Mouse (Mus musculus) embryo, embryonic 10 days (tissue): ENCODE measurements at regions not wholly inside any gene's neighbourhood (a gene's known extent, or its start where the extent isn't known, plus 50 kb on each side); places are given as distances from the start of the nearest gene placed in this dataset.

Experiments used
- DNase-seq: peaks from one replicate; pipeline ENCODE4 v3.0.0-alpha.2; 2015; ENCODE audit warnings: low spot score

GRCm38 (mm10) chr5:82142063-82142462, 1122.1 kb downstream of the Adgrl3 start:
- no peak for DNase-seq
